Mouse (Mus musculus) kidney, postnatal 0 days (tissue): Measurements from ENCODE around the gene Dusp27. TPM values are rescaled to one million over a fixed set of nuclear protein-coding genes. Genes with fewer than 3 reads are reported as not detected.

Experiments used
- ATAC-seq: fragments of 200-750 bp; cut with Nextera tagmentation; replicated peaks from 2 replicates; pipeline ENCODE4 v1.8.0; 2017; ENCODE audit warnings: low read depth, moderate number of reproducible peaks, moderate TSS enrichment, moderate library complexity; ENCODE audit not compliant: low FRiP score
- DNase-seq: peaks from one replicate; pipeline ENCODE4 v3.0.0-alpha.2; 2016; ENCODE audit warnings: low spot score
- H3K27ac ChIP-seq: fragments of 300-500 bp; sonication (generic); 2 replicates; pipeline ENCODE4 v1.5.1; 2014; ENCODE audit warnings: mild to moderate bottlenecking
- H3K27me3 ChIP-seq: fragments of 300-500 bp; sonication (generic); 2 replicates; pipeline ENCODE4 v1.6.1; 2014; ENCODE audit warnings: low read length, mixed read lengths; ENCODE audit not compliant: insufficient read depth
- H3K36me3 ChIP-seq: fragments of 300-500 bp; sonication (generic); 2 replicates; pipeline ENCODE4 v1.6.1; 2014; ENCODE audit warnings: low read length, mixed read lengths; ENCODE audit not compliant: insufficient read depth
- H3K4me1 ChIP-seq: fragments of 300-500 bp; sonication (generic); replicated peaks from 2 replicates; pipeline ENCODE4 v1.6.1; 2014; ENCODE audit warnings: antibody characterized with exemption, low read length, mixed read lengths; ENCODE audit not compliant: insufficient read depth
- H3K4me2 ChIP-seq: fragments of 300-500 bp; sonication (generic); 2 replicates; pipeline ENCODE4 v1.6.1; 2014; ENCODE audit warnings: mild to moderate bottlenecking, low read length, moderate library complexity, mixed read lengths
- H3K4me3 ChIP-seq: fragments of 300-500 bp; sonication (generic); replicated peaks from 2 replicates; pipeline ENCODE4 v1.5.1; 2014; ENCODE audit warnings: low read depth, low read length
- H3K9ac ChIP-seq: fragments of 300-500 bp; sonication (generic); 2 replicates; pipeline ENCODE4 v1.6.1; 2014; ENCODE audit warnings: low read depth, low read length
- H3K9me3 ChIP-seq: fragments of 300-500 bp; sonication (generic); replicated peaks from 2 replicates; pipeline ENCODE4 v1.6.1; 2016; ENCODE audit warnings: low read length, inconsistent platforms, mixed read lengths
- CTCF ChIP-seq: IDR thresholded peaks from 2 replicates; pipeline ENCODE4 v1.5.1; 2016; ENCODE audit warnings: antibody characterized with exemption, low read depth, mild to moderate bottlenecking, moderate library complexity
- WGBS: fragments of 180-500 bp; shearing (Covaris S2); extraction: QIAGEN DNeasy Blood & Tissue Kit; methylation state at CpG from one replicate; pipeline ENCODE4 v1.1.7; 2014; 5-methylcytosine and 5-hydroxymethylcytosine counted together
- polyA plus RNA-seq: library from polyadenylated mRNA; unstranded; fragments of >200 nt; fragmentation: Nextera tagmentation; extraction: Ambion mirVana; gene quantifications from 2 replicates; pipeline ENCODE4 v1.2.1, GENCODE M21; 2015

Gene Dusp27
- polyA plus RNA-seq, 1 experiment from 2014 or later = 0.12 TPM

DNA sequence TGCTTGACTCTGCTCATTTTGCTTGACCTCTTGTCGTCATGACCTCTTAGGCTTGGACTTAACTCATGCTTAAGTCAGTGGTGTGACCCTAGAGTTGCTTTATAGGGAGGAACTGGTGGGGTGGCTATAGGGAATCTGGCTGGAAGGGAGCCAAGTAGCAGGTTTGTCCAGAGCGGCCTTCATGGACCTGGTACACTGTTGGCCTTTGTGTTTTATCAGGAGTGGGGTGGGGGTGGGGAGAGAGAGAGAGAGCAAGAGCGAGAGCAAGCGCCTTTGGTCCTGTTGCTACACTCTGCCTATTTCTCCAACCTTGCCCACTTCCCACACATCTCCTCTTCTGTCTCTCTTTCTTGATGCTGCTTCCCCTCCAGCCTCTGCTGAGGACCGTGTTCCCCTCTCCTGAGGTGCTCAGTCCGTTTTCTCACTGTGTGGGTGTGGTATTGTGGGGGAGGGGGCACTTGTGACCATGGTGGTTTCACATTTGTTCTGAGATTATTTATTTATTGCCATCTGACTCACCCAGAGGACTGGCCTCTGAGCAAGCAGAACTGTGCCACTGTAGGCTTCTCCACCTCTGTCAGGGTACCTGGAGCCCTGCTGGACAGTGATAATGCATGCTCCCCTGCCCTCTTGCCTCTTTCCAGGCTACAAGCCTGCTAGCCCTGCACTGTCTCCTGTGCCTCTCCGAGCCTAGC, 9.7 kb upstream of the Dusp27 start:
- 53% methylated on average over 7 of the region's 7 CpGs for WGBS
- Histone ChIP-seq H3K9me3 (no peaks in the 10 kb centered on the region), H3K27ac (no peak overlapping the region), H3K4me2 (no peak overlapping the region), H3K27me3 (no peaks in the 10 kb centered on the region), H3K36me3 (no peaks in the 10 kb centered on the region), H3K9ac (no peak overlapping the region), H3K4me1 (0 out of 2 replicates have a peak, but pooled peaks cover 6% of the 10 kb centered on the region), H3K4me3 (no peak overlapping the region)
- DNase-seq (no peak), ATAC-seq (no peak)
- no peak for TF ChIP-seq CTCF

DNA sequence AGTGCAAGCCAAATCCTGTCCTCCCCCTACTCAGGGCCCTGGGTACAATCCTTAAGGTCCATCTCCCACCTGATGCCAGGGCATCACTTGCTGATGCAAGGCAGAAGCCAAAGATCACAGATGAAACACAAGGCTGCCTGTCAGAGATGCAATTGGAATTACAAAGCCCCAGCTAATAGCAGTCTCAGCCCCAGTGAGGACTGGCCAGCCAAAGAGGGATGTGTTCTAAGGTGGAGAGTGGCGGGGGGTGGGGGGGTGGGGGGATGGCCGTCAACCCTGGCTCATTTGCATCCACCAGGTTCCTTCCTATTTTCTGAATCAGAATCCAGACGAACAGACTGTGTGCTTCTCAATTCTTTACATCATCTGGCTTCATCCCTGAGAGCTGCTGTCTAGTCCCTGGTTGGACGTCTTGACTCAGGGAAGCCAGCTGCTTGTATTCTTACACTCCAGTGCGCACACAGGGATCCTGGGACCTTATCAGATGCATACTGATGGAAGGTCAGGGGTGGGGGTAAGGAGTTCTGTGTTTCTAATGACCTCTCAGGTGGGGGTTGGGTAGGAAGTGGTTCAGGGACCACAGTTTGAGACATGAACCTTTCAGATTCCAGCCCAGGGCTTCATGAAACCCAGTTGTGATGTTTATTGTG, 7.5 kb upstream of the Dusp27 start:
- Histone ChIP-seq H3K27me3 (no peaks in the 10 kb centered on the region), H3K36me3 (no peaks in the 10 kb centered on the region)
- 47% methylated on average over 5 of the region's 5 CpGs for WGBS

DNA sequence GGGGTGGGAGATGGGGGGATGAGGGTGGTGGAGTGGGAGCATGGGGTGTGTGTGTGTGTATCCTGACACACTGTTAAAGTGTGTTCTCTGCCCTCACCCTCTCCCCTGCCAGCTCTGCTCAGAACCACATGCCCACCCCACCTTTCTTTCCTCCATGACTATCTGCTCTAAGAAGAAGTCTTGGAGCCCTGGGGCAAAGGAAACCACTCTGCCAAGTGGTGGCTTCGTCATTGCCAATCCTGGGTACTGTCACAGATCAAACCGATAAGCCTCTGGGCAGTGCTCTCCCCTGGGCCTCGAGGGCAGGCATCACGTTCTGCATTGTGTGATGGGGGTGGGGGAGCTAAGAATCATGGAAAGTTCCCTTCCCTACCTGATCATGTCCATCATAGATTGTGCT, 4.6 kb upstream of the Dusp27 start:
- Histone ChIP-seq H3K9ac (no peak overlapping the region), H3K4me1 (no peaks in the 10 kb centered on the region; the same call in 1 of the 2 replicates), H3K9me3 (no peaks in the 10 kb centered on the region), H3K36me3 (no peaks in the 10 kb centered on the region), H3K27me3 (no peaks in the 10 kb centered on the region), H3K27ac (no peak overlapping the region), H3K4me3 (no peak overlapping the region), H3K4me2 (no peak overlapping the region)
- 60% methylated on average over 4 of the region's 4 CpGs for WGBS
- 0 out of 2 replicates have a peak, but pooled peaks have one; percentile 16 for ATAC-seq
- TF ChIP-seq CTCF = no peak
- no peak for DNase-seq

More for the DNA sequence above, 7.5 kb upstream of the Dusp27 start:
- Histone ChIP-seq H3K4me3 (no peak overlapping the region), H3K9me3 (no peaks in the 10 kb centered on the region), H3K27ac (no peak overlapping the region), H3K4me1 (0 out of 2 replicates have a peak, but pooled peaks cover 6% of the 10 kb centered on the region), H3K4me2 (no peak overlapping the region), H3K9ac (no peak overlapping the region)
- no peak for DNase-seq
- no peak for TF ChIP-seq CTCF
- ATAC-seq = no peak

DNA sequence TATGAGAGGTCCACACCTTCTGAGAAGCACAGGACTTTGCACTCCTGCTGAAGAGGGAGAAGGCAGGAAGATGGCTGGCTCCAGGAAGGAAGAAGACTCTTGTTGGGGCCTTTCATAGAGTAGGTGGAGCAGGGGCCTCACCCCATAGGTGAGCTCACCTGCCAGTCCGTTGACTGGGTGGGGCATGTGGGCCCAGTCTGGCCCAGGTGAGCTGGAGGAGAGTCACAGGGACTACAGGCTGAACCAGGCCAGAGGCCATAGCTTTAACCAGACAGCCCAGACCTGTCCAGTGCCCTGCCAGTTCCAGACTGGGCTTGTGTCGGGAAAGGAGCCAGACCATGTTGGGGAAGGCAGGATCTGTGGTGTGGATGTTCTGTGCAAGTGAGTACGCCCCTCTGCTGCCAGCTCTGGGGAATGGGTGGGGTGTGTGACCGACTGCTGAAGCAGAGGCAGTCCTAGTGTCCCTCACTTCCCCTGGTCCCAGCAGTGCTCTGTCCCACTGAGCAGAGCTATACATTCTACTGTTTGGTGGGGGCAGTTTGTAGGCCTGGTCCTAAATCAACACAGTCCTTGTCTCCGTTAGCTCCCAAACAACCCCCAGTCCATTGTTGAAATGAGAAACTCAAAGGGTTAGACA, 2.6 kb upstream of the Dusp27 start, which contains the start of gene Gpa33:
Gene Gpa33 (plus strand): TSS at position 15 of the 637 bp plus-strand sequence.
- TF ChIP-seq CTCF = no peak
- ATAC-seq (no peak), DNase-seq (no peak)
- H3K4me3 ChIP-seq = no peak within 1 kb of the TSS
- no peaks in the 10 kb centered on the region for H3K27me3 ChIP-seq
- 85% methylated on average over 5 of the region's 5 CpGs for WGBS
- H3K4me1 ChIP-seq = no peaks in the 10 kb centered on the region; the same call in 1 of the 2 replicates
- no peaks in the 10 kb centered on the region for H3K36me3 ChIP-seq
- H3K27ac ChIP-seq = no peak within 1 kb of the TSS
- H3K9ac ChIP-seq = no peak within 1 kb of the TSS
- no peaks in the 10 kb centered on the region for H3K9me3 ChIP-seq
- H3K4me2 ChIP-seq = no peak within 1 kb of the TSS

DNA sequence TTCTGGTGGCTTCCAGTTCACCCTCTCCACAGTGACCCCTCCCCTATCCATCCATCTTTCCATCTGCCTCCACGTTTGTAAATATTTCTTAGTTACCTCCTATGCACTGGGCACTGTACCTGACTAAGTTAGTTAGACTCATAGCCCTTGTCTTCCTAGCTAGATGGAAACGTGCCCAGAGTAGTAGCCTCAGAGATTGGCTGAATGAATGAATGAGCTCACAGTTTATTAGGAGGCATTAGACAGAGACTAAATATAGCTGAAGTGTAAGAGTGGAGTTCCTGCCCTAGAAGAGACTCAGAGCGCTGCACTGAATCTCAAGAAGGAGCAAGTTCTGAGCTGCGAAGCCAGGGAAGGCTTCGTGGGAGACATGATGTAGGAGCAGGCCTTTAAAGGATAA, 829 bp upstream of the Dusp27 start:
- DNase-seq (no peak), ATAC-seq (no peak)
- no peak overlapping the region for H3K27ac ChIP-seq
- WGBS = 95% methylated on average over 5 of the region's 5 CpGs
- no peak overlapping the region for H3K4me3 ChIP-seq
- H3K27me3 ChIP-seq = no peaks in the 10 kb centered on the region
- no peak overlapping the region for H3K9ac ChIP-seq
- no peaks in the 10 kb centered on the region for H3K36me3 ChIP-seq
- H3K4me2 ChIP-seq = no peak overlapping the region
- no peak for TF ChIP-seq CTCF
- no peaks in the 10 kb centered on the region for H3K9me3 ChIP-seq
- H3K4me1 ChIP-seq = no peaks in the 10 kb centered on the region; the same call in 1 of the 2 replicates

DNA sequence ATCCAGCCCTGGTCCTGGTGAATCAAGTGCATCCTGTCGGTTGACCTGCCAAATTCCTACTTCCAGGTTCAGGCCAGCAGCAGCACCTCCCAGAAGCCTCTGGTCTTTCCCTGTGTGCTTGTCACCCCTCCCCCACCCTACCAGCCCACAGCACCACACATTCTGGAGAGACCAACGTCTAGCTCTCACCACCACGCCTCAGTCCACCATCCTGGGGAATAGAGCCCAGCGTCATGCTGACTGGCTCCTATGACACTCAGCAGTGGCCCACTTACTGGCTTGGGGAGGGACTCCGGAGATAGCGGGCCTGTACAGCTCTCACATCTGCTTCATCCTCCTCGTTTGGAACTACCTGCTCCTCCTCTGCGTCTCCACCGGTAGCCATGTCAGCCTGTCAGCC, 927 bp downstream of the Dusp27 start:
- Histone ChIP-seq H3K9me3 (no peaks in the 10 kb centered on the region), H3K4me1 (no peaks in the 10 kb centered on the region; the same call in 1 of the 2 replicates), H3K4me3 (no peak overlapping the region), H3K27me3 (no peaks in the 10 kb centered on the region), H3K9ac (no peak overlapping the region), H3K4me2 (no peak overlapping the region), H3K27ac (no peak overlapping the region), H3K36me3 (no peaks in the 10 kb centered on the region)
- 45% methylated on average over 9 of the region's 9 CpGs for WGBS
- no peak for TF ChIP-seq CTCF
- no peak for ATAC-seq
- no peak for DNase-seq
